ENCODE assay signal across 8 mouse cellular contexts in genomic region chr4:115056371-115056920, GRCm38 (mm10). TPM values are rescaled to one million over a fixed set of nuclear protein-coding genes. Genes with fewer than 3 reads are reported as not detected.
DNase-seq lines count a peak whose midpoint lies in the region; ATAC-seq lines count a peak whose summit lies in the region.

Gene Tal1 (plus strand): TSS chr4:115056426.

- H3K4me3 ChIP-seq in heart, embryonic 10.5 days = peak within 1 kb of the TSS; percentile 60
- peak within 1 kb of the TSS; percentile 49 for H3K4me3 ChIP-seq in kidney, embryonic 16.5 days (ENCODE audit: low read length)
- peak within 1 kb of the TSS; percentile 47 for H3K4me3 ChIP-seq in stomach, embryonic 16.5 days (replicated peaks; ENCODE audit: low read length)

- H3K27me3 ChIP-seq in heart, embryonic 10.5 days (ENCODE audit: insufficient read depth, poor library complexity, severe bottlenecking) = peaks cover 94% of the 10 kb centered on the region
- peaks cover 77% of the 10 kb centered on the region for H3K27me3 ChIP-seq in kidney, embryonic 16.5 days (ENCODE audit: insufficient read depth, low read length)
- H3K27me3 ChIP-seq in stomach, embryonic 16.5 days (ENCODE audit: control insufficient read depth, insufficient read depth, low read length) = peaks cover 88% of the 10 kb centered on the region

- peaks cover 18% of the 10 kb centered on the region for H3K4me1 ChIP-seq in heart, embryonic 10.5 days
- peaks cover 14% of the 10 kb centered on the region for H3K4me1 ChIP-seq in kidney, embryonic 16.5 days (ENCODE audit: insufficient read depth, low read length)
- H3K4me1 ChIP-seq in stomach, embryonic 16.5 days (ENCODE audit: control insufficient read depth, insufficient read depth, low read length) = peaks cover 19% of the 10 kb centered on the region

- no peaks in the 10 kb centered on the region for H3K9me3 ChIP-seq in heart, embryonic 10.5 days
- no peaks in the 10 kb centered on the region for H3K9me3 ChIP-seq in kidney, embryonic 16.5 days (ENCODE audit: low read length)
- H3K9me3 ChIP-seq in stomach, embryonic 16.5 days (replicated peaks; ENCODE audit: control insufficient read depth, low read length) = no peaks in the 10 kb centered on the region

- H3K27ac ChIP-seq in heart, embryonic 10.5 days = peak within 1 kb of the TSS; percentile 91
- H3K27ac ChIP-seq in kidney, embryonic 16.5 days (ENCODE audit: low read length) = peak within 1 kb of the TSS; percentile 69
- H3K27ac ChIP-seq in stomach, embryonic 16.5 days (ENCODE audit: low read length) = peak within 1 kb of the TSS; percentile 41

- ATAC-seq in kidney, embryonic 16.5 days (ENCODE audit: low FRiP score, low TSS enrichment) = peak; percentile 9; the same call in 1 of the 2 replicates
- ATAC-seq in megakaryocyte-erythroid progenitor cell, adult 5-6 weeks (replicated peaks; ENCODE audit: low FRiP score, low TSS enrichment, poor library complexity, severe bottlenecking) = peak; percentile 43
- peak; percentile 56 for ATAC-seq in stomach, embryonic 16.5 days (ENCODE audit: insufficient read depth, low FRiP score)

- H3K4me2 ChIP-seq in kidney, embryonic 16.5 days (replicated peaks; ENCODE audit: low read depth, low read length) = peak within 1 kb of the TSS; percentile 58
- H3K4me2 ChIP-seq in stomach, embryonic 16.5 days (ENCODE audit: low read depth, low read length) = peak within 1 kb of the TSS; percentile 64

- peak; percentile 25 to 30 for DNase-seq in cerebellum, postnatal 14 days
- no peak for DNase-seq in cerebellum, adult 9-11 months
- DNase-seq in c-Kit-positive CD71-positive TER-119-positive erythroid progenitor cells, embryonic 14.5 days (ENCODE audit: low spot score) = peak; percentile 92
- peak; percentile 89 for DNase-seq in heart, embryonic 10.5 days (ENCODE audit: low spot score)
- DNase-seq in cerebellum, adult 11 months = no peak

- WGBS in heart, embryonic 10.5 days = under 1% methylated on average over 60 of the region's 60 CpGs
- under 1% methylated on average over 60 of the region's 60 CpGs for WGBS in kidney, embryonic 16.5 days
- WGBS in stomach, embryonic 16.5 days = under 1% methylated on average over 59 of the region's 60 CpGs

- H3K36me3 ChIP-seq in heart, embryonic 10.5 days = no peaks in the 10 kb centered on the region
- no peaks in the 10 kb centered on the region for H3K36me3 ChIP-seq in kidney, embryonic 16.5 days (ENCODE audit: insufficient read depth, low read length)
- no peaks in the 10 kb centered on the region for H3K36me3 ChIP-seq in stomach, embryonic 16.5 days (ENCODE audit: control insufficient read depth, insufficient read depth, low read length)

- H3K9ac ChIP-seq in kidney, embryonic 16.5 days (replicated peaks; ENCODE audit: low read length) = peak within 1 kb of the TSS; percentile 50
- H3K9ac ChIP-seq in stomach, embryonic 16.5 days (ENCODE audit: low read length) = peak within 1 kb of the TSS; percentile 66

RNA-seq across cellular contexts. Expression of gene Tal1, which starts in this region (rescaled TPM):
- 6.7 and 8.3 TPM in 2 replicates for polyA plus RNA-seq in heart, embryonic 10.5 days (2016; fragmentation: Nextera tagmentation; extraction: Ambion mirVana)
- 1.2 and 1.3 TPM in 2 replicates for polyA plus RNA-seq in kidney, embryonic 16.5 days (2015; fragmentation: Nextera tagmentation; extraction: Ambion mirVana)
- total RNA-seq in megakaryocyte-erythroid progenitor cell, adult 5-6 weeks (2014; fragmentation: Nextera tagmentation) = 99.5 and 115 TPM in 2 replicates
- total RNA-seq in megakaryocyte-erythroid progenitor cell, adult 5-6 weeks (2017) = 56.3 and 63.8 TPM in 2 replicates
- polyA plus RNA-seq in stomach, embryonic 16.5 days (2015; fragmentation: Nextera tagmentation; extraction: Ambion mirVana) = 0.59 and 1.1 TPM in 2 replicates

Comparison
In these comparisons a context has a peak if more than half of its experiments do, and no peak if none do; other contexts are left out.
1. DNase-seq: peak in cerebellum, postnatal 14 days (2 of 2), c-Kit-positive CD71-positive TER-119-positive erythroid progenitor cells, embryonic 14.5 days (single experiment) and heart, embryonic 10.5 days (single experiment); none in cerebellum, adult 9-11 months (single experiment) and cerebellum, adult 11 months (single experiment).
2. H3K27ac ChIP-seq: peak in every context shown above with its lines; median percentile 91 in heart, embryonic 10.5 days; 69 in kidney, embryonic 16.5 days; 41 in stomach, embryonic 16.5 days.
3. Peak in every context shown above with its lines, with median percentiles within 50 percentile points of each other: H3K4me3 ChIP-seq and ATAC-seq.